Mouse (Mus musculus) brain, embryonic 14.5 days (tissue): Measurements from ENCODE around the gene Esyt1. TPM values are rescaled to one million over a fixed set of nuclear protein-coding genes. Genes with fewer than 3 reads are reported as not detected.
"Not testable (repeated sequence)": the region's sequence is repeated elsewhere in the genome, so short reads cannot be mapped to it uniquely, and the experiment has no call there.

Source experiments
- DNase-seq: peaks from one replicate; pipeline ENCODE4 v3.0.0-alpha.2; 2011; ENCODE audit warnings: low read depth
- CTCF ChIP-seq: fragments of 200-500 bp; IDR thresholded peaks from 2 replicates; pipeline ENCODE4 v1.5.1; 2012; ENCODE audit warnings: inconsistent platforms, mild to moderate bottlenecking, moderate library complexity, borderline replicate concordance; ENCODE audit not compliant: insufficient read depth, insufficient read length; ENCODE audit errors: extremely low read depth
- POLR2A ChIP-seq: fragments of 200-500 bp; IDR thresholded peaks from 2 replicates; pipeline ENCODE4 v1.6.1; 2012; ENCODE audit warnings: mild to moderate bottlenecking, inconsistent platforms, borderline replicate concordance; ENCODE audit not compliant: poor library complexity, insufficient read depth, insufficient read length, severe bottlenecking; ENCODE audit errors: extremely low read depth
- polyA plus RNA-seq: library from polyadenylated mRNA; depleted of rRNA; stranded (reverse); fragments of >200 nt; gene quantifications from 2 replicates; pipeline ENCODE4 v1.2.3, GENCODE M21; 2012; rRNA removed

Gene Esyt1
- 15.4 and 20.1 TPM in 2 replicates for polyA plus RNA-seq

GRCm38 (mm10) chr10:128525671-128526308 lies at the start of gene Esyt1:
Esyt1 (minus strand) TSS chr10:128525871.
- peak; percentile 98 for DNase-seq
- peak; percentile 18; the same call in 1 of the 2 replicates for TF ChIP-seq CTCF
- 0 out of 2 replicates have a peak, but pooled peaks have one; percentile 33 for TF ChIP-seq POLR2A

DNA sequence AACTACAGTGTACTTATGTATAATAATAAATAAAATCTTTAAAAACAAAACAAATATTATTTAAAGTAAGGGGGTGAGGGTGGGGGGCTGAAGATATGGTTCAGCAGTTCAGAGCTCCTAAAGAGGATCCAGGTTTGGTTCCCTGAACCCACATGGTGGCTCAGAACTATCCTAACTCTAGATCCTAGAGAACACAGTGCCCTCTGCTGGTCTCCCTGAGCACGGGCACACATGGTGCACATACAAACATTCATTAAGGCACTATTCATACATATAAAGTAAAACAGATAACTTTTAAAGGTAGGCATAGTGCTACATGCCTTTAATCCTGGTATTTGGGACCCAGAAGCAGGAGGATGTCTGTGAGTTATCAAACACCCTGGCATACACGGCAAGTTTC lies 49.4 kb upstream of the Esyt1 start:
- TF ChIP-seq CTCF (peak; percentile 28; the same call in 1 of the 2 replicates), POLR2A (no peak)
- no peak for DNase-seq

DNA sequence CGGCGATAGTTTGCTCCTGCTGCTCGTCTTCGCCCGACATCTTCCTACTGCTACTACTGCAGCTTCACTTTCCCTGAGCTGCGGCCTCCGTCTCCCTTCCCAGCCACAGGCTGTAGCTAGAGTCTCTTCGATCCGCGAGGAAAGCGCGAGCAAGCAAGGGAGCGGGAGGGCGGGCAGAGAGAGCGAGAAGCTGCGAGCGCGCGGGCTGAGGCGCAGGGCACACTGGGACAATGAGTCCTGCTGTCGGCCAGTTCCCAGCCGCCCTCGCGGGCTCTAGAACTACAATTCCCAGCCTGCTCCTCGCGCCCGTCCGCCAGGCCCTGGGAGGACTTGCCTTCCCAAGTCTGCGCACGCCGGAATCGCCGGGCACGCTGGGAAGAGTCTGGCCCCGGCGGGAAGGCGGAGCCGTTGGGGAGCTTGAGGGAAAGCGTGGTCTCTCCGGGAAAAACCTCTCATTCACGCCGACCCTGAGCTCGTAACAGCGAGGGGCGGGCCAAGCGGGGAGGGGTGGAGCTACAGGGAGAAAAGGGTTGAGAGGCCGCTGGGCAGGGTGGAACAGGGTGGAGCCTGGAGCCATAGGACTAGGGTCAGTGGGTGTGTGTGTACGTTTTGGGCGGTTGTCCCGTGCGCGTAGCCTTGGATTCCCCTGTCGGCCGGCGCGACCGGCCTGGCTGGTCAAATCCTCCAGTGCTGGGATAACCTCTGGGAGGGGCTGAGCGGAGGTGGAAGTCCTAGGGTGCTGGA lies 40.3 kb upstream of the Esyt1 start, which contains the start of gene Pa2g4:
TSS of gene Pa2g4 (minus strand) at position 200 of the 744 bp plus-strand sequence.
- peak; percentile 100 for DNase-seq
- peak; percentile 59; the same call in 1 of the 2 replicates for TF ChIP-seq POLR2A
- no peak for TF ChIP-seq CTCF

DNA sequence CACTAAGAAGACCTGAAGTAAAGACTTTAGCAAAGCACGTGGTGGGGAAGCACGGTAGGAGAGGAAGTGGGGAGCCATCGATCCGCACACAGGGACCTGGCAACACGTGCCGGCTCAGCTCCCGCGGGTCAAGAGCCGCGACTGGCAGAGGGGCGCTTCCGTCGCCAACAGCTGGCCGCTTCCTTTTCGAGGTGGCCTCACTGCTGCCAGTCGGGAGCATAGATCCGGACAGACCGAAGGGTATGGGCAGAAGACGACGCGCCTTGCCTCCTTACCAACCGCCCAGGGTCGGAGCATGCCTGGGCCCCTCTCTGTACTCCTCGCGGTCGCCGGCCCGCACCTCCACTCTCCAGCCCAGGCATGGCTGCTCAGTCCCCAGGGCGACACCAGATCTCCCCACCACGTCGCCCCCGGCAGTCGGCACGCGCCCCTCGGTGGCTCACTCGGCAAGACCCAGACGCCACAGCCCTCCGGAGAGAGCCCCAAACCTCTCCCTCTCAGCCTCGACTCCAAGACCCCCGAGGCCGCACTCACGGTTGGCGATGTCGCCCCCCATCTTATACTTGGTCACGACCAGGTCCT lies 39.6 kb upstream of the Esyt1 start:
- TF ChIP-seq POLR2A (no peak), CTCF (no peak)

DNA sequence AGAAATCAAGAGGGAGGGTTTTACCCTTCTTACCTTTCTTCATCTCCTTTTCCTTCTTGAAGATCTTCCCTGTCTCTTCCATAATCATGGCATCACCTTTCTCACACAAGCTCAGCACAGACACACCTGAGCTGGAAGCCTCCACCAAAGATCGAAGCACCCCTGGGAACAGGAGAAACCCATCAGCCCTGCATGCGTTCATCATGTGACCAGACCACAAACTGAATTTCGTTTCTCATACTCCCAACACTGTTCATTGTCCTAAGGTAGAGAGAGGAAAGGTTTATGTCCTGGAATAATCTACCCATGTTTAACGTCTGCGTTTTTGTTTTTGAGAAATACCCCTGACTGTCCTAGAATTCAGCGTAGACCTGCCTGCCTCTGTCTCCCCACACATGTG lies 37.9 kb upstream of the Esyt1 start:
- no peak for DNase-seq
- TF ChIP-seq POLR2A (no peak), CTCF (no peak)

More for the DNA sequence above, 39.6 kb upstream of the Esyt1 start:
- no peak for DNase-seq

GRCm38 (mm10) chr10:128556963-128557362 lies 31.3 kb upstream of the Esyt1 start:
- no peak for DNase-seq
- no peak for TF ChIP-seq CTCF
- no peak for TF ChIP-seq POLR2A

GRCm38 (mm10) chr10:128556286-128556685 lies 30.6 kb upstream of the Esyt1 start:
- DNase-seq, result no peak
- TF ChIP-seq CTCF (no peak; the same call in 1 of the 2 replicates), POLR2A (no peak)

- DNase-seq, result not testable (repeated sequence)
Observed at GRCm38 (mm10) chr10:128555567-128555966, 29.9 kb upstream of the Esyt1 start.

- not testable (repeated sequence) for DNase-seq
Observed at GRCm38 (mm10) chr10:128550144-128550823, 24.6 kb upstream of the Esyt1 start.

DNA sequence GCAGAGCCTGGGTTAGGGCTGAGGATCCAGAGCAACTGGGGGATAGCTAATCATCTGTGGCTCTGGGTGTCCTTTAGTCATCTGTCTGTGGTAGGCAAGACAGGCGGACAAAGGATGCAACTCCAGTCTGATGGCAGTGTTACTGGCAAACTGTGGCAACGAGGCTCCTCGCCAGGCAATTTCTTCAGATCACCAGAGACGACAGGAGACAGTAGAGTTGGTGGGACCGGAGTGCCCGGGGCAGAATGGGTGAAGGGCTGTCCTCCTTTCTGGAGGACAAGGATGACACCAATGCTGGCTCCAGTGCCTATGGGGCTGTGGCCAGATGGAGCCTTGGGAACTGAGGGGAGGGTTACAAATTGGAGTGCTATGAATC lies 24.0 kb upstream of the Esyt1 start:
- DNase-seq, result not testable (repeated sequence)

GRCm38 (mm10) chr10:128548947-128549681 lies 23.4 kb upstream of the Esyt1 start, which contains the start of gene Rpl41:
Rpl41 (minus strand) TSS chr10:128549305.
- DNase-seq, result peak; percentile 99
- TF ChIP-seq CTCF, result no peak
- TF ChIP-seq POLR2A, result peak; percentile 75; the same call in 1 of the 2 replicates

GRCm38 (mm10) chr10:128548051-128548791 lies 22.6 kb upstream of the Esyt1 start:
- DNase-seq, result not testable (repeated sequence)

- peak; percentile 100 for DNase-seq
- no peak for TF ChIP-seq CTCF
- peak; percentile 74; the same call in 1 of the 2 replicates for TF ChIP-seq POLR2A
Observed at GRCm38 (mm10) chr10:128547361-128548032, 21.8 kb upstream of the Esyt1 start, which contains the start of gene Zc3h10. Zc3h10 (minus strand) TSS chr10:128547774.
